In the genomic region with DNA sequence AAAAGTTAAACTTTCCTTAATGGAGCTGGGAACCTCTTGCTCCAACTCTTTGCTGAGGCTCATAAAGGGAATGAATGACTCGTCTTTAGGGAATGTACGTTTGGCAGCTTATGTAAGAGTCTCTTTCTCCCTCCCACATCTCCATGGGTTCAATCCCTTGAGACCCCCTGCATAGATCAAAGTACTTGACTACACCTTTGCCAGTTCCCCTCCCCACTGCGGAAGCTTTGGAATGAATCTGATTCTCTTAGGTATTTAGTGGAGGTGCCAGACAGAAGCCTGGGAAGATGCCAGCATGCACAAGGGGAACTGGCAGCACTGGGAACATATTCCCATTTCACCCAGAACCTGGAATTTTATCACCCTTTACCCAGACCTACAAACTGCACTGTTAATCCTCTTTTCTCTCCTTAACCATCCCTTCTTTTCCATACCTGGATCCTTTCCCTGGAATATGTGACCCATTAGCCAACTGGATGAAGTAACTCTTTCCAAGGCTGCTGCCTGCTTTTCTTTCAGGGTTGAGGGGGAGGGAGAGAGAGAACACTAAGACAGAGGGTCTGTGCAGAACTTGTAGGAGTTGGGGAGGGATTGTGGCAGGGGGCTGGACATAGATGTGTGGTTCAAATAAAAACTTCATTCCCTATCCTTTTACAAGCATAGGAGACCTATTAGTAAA, we compare ENCODE assay signal across 12 mouse cellular contexts. TPM values are rescaled to one million over a fixed set of nuclear protein-coding genes. Genes with fewer than 3 reads are reported as not detected.
DNase-seq lines count a peak whose midpoint lies in the region; ATAC-seq lines count a peak whose summit lies in the region.
"Had no signal": no experiment of that assay in that cellular context is flagged by ENCODE, and none has a peak within 500 bp of the region (broad histone marks: within the 10 kb centered on the region; RNA-seq: fewer than 3 reads in every experiment).

No protein-coding gene starts in this region.

- no peaks in the 10 kb centered on the region for H3K9me3 ChIP-seq in forebrain, embryonic 13.5 days (replicated peaks)
- no peaks in the 10 kb centered on the region for H3K9me3 ChIP-seq in forebrain, embryonic 11.5 days (ENCODE audit: control insufficient read depth, low read length)
- no peaks in the 10 kb centered on the region for H3K9me3 ChIP-seq in lung, embryonic 15.5 days
- H3K9me3 ChIP-seq: hindbrain, embryonic 10.5 days; liver, embryonic 12.5 days had no signal

- H3K27me3 ChIP-seq in forebrain, embryonic 13.5 days = no peaks in the 10 kb centered on the region
- no peaks in the 10 kb centered on the region for H3K27me3 ChIP-seq in forebrain, embryonic 11.5 days (ENCODE audit: control insufficient read depth, insufficient read depth, low read length)
- no peaks in the 10 kb centered on the region for H3K27me3 ChIP-seq in lung, embryonic 15.5 days
- H3K27me3 ChIP-seq: liver, embryonic 12.5 days had no signal

- no peak overlapping the region for H3K4me2 ChIP-seq in forebrain, embryonic 13.5 days
- H3K4me2 ChIP-seq in forebrain, embryonic 11.5 days (ENCODE audit: low read depth, low read length, severe bottlenecking) = no peak overlapping the region
- H3K4me2 ChIP-seq in lung, embryonic 15.5 days = no peak overlapping the region
- H3K4me2 ChIP-seq: liver, embryonic 12.5 days had no signal

- WGBS in forebrain, embryonic 13.5 days = 37% methylated on average over 3 of the region's 3 CpGs
- WGBS in forebrain, embryonic 11.5 days = 52% methylated on average over 3 of the region's 3 CpGs
- whole genome bisulfite sequencing in lung, embryonic 15.5 days = 31% methylated on average over 3 of the region's 3 CpGs

- H3K4me3 ChIP-seq in forebrain, embryonic 13.5 days = no peak overlapping the region
- no peak overlapping the region for H3K4me3 ChIP-seq in forebrain, embryonic 11.5 days (ENCODE audit: low read depth, low read length)
- no peak overlapping the region for H3K4me3 ChIP-seq in lung, embryonic 15.5 days
- H3K4me3 ChIP-seq: hindbrain, embryonic 10.5 days; liver, embryonic 12.5 days had no signal

- no peak overlapping the region for H3K27ac ChIP-seq in forebrain, embryonic 13.5 days
- H3K27ac ChIP-seq in forebrain, embryonic 11.5 days (ENCODE audit: low read depth, low read length) = no peak overlapping the region
- H3K27ac ChIP-seq in lung, embryonic 15.5 days = peak overlapping the region; percentile 91
- H3K27ac ChIP-seq: hindbrain, embryonic 10.5 days; liver, embryonic 12.5 days had no signal

- peaks cover 15% of the 10 kb centered on the region for H3K4me1 ChIP-seq in forebrain, embryonic 13.5 days
- no peaks in the 10 kb centered on the region for H3K4me1 ChIP-seq in forebrain, embryonic 11.5 days (replicated peaks; ENCODE audit: control insufficient read depth, insufficient read depth, low read length)
- H3K4me1 ChIP-seq in lung, embryonic 15.5 days = peaks cover 19% of the 10 kb centered on the region
- H3K4me1 ChIP-seq: hindbrain, embryonic 10.5 days had no signal

- no peak for DNase-seq in forebrain, embryonic 11.5 days (ENCODE audit: low spot score)
- DNase-seq in lung, postnatal 14 days = no peak
- DNase-seq in cerebellum, postnatal 10 days = peak; percentile 59
- peak; percentile 16 for DNase-seq in skeletal muscle tissue, adult 2 months (ENCODE audit: low read depth, low spot score)
- no peak for DNase-seq in MN1 (ENCODE audit: low spot score)
- no peak for DNase-seq in left cerebral cortex, postnatal 4 days
- DNase-seq: kidney, postnatal 10 days; retina, postnatal 1 day had no signal

- peak; percentile 30; the same call in 1 of the 2 replicates for ATAC-seq in forebrain, embryonic 13.5 days
- ATAC-seq in forebrain, embryonic 11.5 days (replicated peaks; ENCODE audit: low FRiP score) = no peak
- no peak; the same call in 1 of the 2 replicates for ATAC-seq in lung, embryonic 15.5 days (ENCODE audit: borderline replicate concordance, extremely low read depth, low FRiP score, low TSS enrichment)
- ATAC-seq: liver, embryonic 12.5 days had no signal

- no peaks in the 10 kb centered on the region; the same call in 1 of the 2 replicates for H3K36me3 ChIP-seq in forebrain, embryonic 13.5 days (ENCODE audit: poor library complexity, severe bottlenecking)
- H3K36me3 ChIP-seq in forebrain, embryonic 11.5 days (ENCODE audit: control insufficient read depth, insufficient read depth, low read length) = no peaks in the 10 kb centered on the region; the same call in 1 of the 2 replicates
- H3K36me3 ChIP-seq in lung, embryonic 15.5 days = no peaks in the 10 kb centered on the region

- no peak overlapping the region for H3K9ac ChIP-seq in forebrain, embryonic 13.5 days
- no peak overlapping the region for H3K9ac ChIP-seq in forebrain, embryonic 11.5 days (ENCODE audit: low read length)
- H3K9ac ChIP-seq in lung, embryonic 15.5 days = no peak overlapping the region
- H3K9ac ChIP-seq: liver, embryonic 12.5 days had no signal

- intact Hi-C loops in left cerebral cortex, postnatal 4 days (cut with DNase I) = no loop called here

RNA-seq across cellular contexts. Expression of a gene that starts 35.2 kb away (rescaled TPM):
- 12.0 and 15.2 TPM in 2 replicates for polyA plus RNA-seq in forebrain, embryonic 13.5 days (2015; fragmentation: Nextera tagmentation; extraction: Ambion mirVana)
- 15.6 and 19.9 TPM in 2 replicates for polyA plus RNA-seq in forebrain, embryonic 11.5 days (2014; fragmentation: Nextera tagmentation; extraction: Ambion mirVana)
- polyA plus RNA-seq in lung, embryonic 15.5 days (2015; fragmentation: Nextera tagmentation; extraction: Ambion mirVana) = 13.6 and 13.9 TPM in 2 replicates
- total RNA-seq in left cerebral cortex, postnatal 4 days (2021) = 10 to 100 TPM; 30.4 to 36.7 TPM

RNA-seq across cellular contexts. Expression of a gene that starts 35.3 kb away (rescaled TPM):
- 98.5 and 101 TPM in 2 replicates for polyA plus RNA-seq in forebrain, embryonic 13.5 days (2015; fragmentation: Nextera tagmentation; extraction: Ambion mirVana)
- polyA plus RNA-seq in forebrain, embryonic 11.5 days (2014; fragmentation: Nextera tagmentation; extraction: Ambion mirVana) = 101 and 107 TPM in 2 replicates
- 111 and 114 TPM in 2 replicates for polyA plus RNA-seq in lung, embryonic 15.5 days (2015; fragmentation: Nextera tagmentation; extraction: Ambion mirVana)
- 10 to 100 TPM; 77.3 to 83.7 TPM for total RNA-seq in left cerebral cortex, postnatal 4 days (2021)

Comparison
In these comparisons a context has a peak if more than half of its experiments do, and no peak if none do; other contexts are left out.
1. DNase-seq: peak in cerebellum, postnatal 10 days (2 of 2) and skeletal muscle tissue, adult 2 months (single experiment); none in forebrain, embryonic 11.5 days (single experiment), lung, postnatal 14 days (single experiment), MN1 (single experiment) and left cerebral cortex, postnatal 4 days (single experiment).